In the genomic region with DNA sequence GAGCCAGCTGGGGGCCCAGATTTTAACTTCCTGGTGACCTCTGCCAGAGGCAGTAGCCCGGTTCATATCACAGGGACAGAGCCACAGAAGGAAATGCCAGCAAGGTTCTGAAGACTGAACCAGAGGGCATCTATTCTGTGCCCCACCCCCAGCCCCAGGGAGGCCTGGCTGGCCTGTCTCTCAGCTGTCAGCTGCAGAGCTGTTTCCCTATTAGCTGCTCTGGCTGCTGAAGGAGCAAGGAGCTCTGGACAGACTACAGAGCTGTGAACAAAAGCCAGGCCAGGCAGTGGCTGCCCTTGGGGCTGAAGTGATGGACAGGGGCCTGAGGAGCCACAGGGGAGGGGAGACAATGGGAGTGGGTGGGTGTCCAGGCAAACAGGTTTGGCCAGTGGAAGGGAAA, we compare ENCODE assay signal across 8 mouse cellular contexts. TPM values are rescaled to one million over a fixed set of nuclear protein-coding genes. Genes with fewer than 3 reads are reported as not detected.
DNase-seq lines count a peak whose midpoint lies in the region; ATAC-seq lines count a peak whose summit lies in the region.

No protein-coding gene starts in this region.

- no peak overlapping the region for H3K4me2 ChIP-seq in hindbrain, embryonic 11.5 days (replicated peaks; ENCODE audit: low read depth, low read length)
- H3K4me2 ChIP-seq in hindbrain, embryonic 16.5 days (ENCODE audit: low read length): no peak overlapping the region
- H3K4me2 ChIP-seq in limb, embryonic 12.5 days: peak overlapping the region; percentile 49; the same call in 1 of the 2 replicates

- 5% methylated on average over 1 of the region's 1 CpGs for WGBS in hindbrain, embryonic 11.5 days
- WGBS in hindbrain, embryonic 16.5 days: 0% methylated on average over 1 of the region's 1 CpGs
- WGBS in limb, embryonic 12.5 days: 6% methylated on average over 1 of the region's 1 CpGs

- H3K4me3 ChIP-seq in hindbrain, embryonic 11.5 days (ENCODE audit: low read depth, low read length): no peak overlapping the region
- H3K4me3 ChIP-seq in hindbrain, embryonic 16.5 days (ENCODE audit: low read length): no peak overlapping the region
- H3K4me3 ChIP-seq in limb, embryonic 12.5 days (replicated peaks): no peak overlapping the region

- peak overlapping the region; percentile 39; the same call in 1 of the 2 replicates for H3K27ac ChIP-seq in hindbrain, embryonic 11.5 days (ENCODE audit: low read depth, low read length)
- no peak overlapping the region for H3K27ac ChIP-seq in hindbrain, embryonic 16.5 days (ENCODE audit: low read depth, low read length)
- H3K27ac ChIP-seq in limb, embryonic 12.5 days: peak overlapping the region; percentile 97

- peaks cover 18% of the 10 kb centered on the region for H3K4me1 ChIP-seq in hindbrain, embryonic 11.5 days (replicated peaks; ENCODE audit: control insufficient read depth, insufficient read depth, low read length)
- peaks cover 27% of the 10 kb centered on the region for H3K4me1 ChIP-seq in hindbrain, embryonic 16.5 days (ENCODE audit: control insufficient read depth, insufficient read depth, low read depth, low read length)
- H3K4me1 ChIP-seq in limb, embryonic 12.5 days (replicated peaks): peaks cover 99% of the 10 kb centered on the region

- DNase-seq in hindbrain, embryonic 11.5 days (ENCODE audit: low spot score): no peak
- DNase-seq in MN1 (ENCODE audit: low spot score): peak; percentile 86
- peak; percentile 63 to 67 for DNase-seq in cerebellum, postnatal 14 days
- DNase-seq in yolk sac, embryonic 10.5 days (ENCODE audit: low spot score): no peak
- no peak for DNase-seq in ovary, postnatal 10 days (ENCODE audit: low spot score)
- DNase-seq in thymus, adult 18-20 months: no peak

- no peaks in the 10 kb centered on the region for H3K36me3 ChIP-seq in hindbrain, embryonic 11.5 days (ENCODE audit: control insufficient read depth, insufficient read depth, low read length)
- H3K36me3 ChIP-seq in hindbrain, embryonic 16.5 days (ENCODE audit: control insufficient read depth, insufficient read depth, low read length): no peaks in the 10 kb centered on the region
- no peaks in the 10 kb centered on the region for H3K36me3 ChIP-seq in limb, embryonic 12.5 days

- ATAC-seq in hindbrain, embryonic 11.5 days (ENCODE audit: low FRiP score): peak; percentile 36
- ATAC-seq in hindbrain, embryonic 16.5 days: no peak
- ATAC-seq in limb, embryonic 12.5 days (ENCODE audit: insufficient number of reproducible peaks, insufficient read depth, low FRiP score, low TSS enrichment, low read depth): no peak

- peaks cover 17% of the 10 kb centered on the region for H3K27me3 ChIP-seq in hindbrain, embryonic 11.5 days (ENCODE audit: control insufficient read depth, insufficient read depth, low read length)
- peaks cover 15% of the 10 kb centered on the region for H3K27me3 ChIP-seq in hindbrain, embryonic 16.5 days (replicated peaks; ENCODE audit: control insufficient read depth, insufficient read depth, low read length)
- no peaks in the 10 kb centered on the region for H3K27me3 ChIP-seq in limb, embryonic 12.5 days

- H3K9ac ChIP-seq in hindbrain, embryonic 11.5 days (ENCODE audit: low read depth, low read length): peak overlapping the region; percentile 11; the same call in 1 of the 2 replicates
- H3K9ac ChIP-seq in hindbrain, embryonic 16.5 days (ENCODE audit: low read depth, low read length): no peak overlapping the region
- no peak overlapping the region; the same call in 1 of the 2 replicates for H3K9ac ChIP-seq in limb, embryonic 12.5 days (replicated peaks)

- no peaks in the 10 kb centered on the region for H3K9me3 ChIP-seq in hindbrain, embryonic 11.5 days (ENCODE audit: control insufficient read depth, low read length)
- no peaks in the 10 kb centered on the region for H3K9me3 ChIP-seq in hindbrain, embryonic 16.5 days (ENCODE audit: control insufficient read depth, low read length)
- no peaks in the 10 kb centered on the region for H3K9me3 ChIP-seq in limb, embryonic 12.5 days

RNA-seq across cellular contexts. Expression of gene Unc5b, which starts 15.5 kb away (rescaled TPM):
- polyA plus RNA-seq in hindbrain, embryonic 11.5 days (2014; fragmentation: Nextera tagmentation; extraction: Ambion mirVana): 2.3 TPM in 2 replicates
- polyA plus RNA-seq in hindbrain, embryonic 16.5 days (2015; fragmentation: Nextera tagmentation; extraction: Ambion mirVana): 2.6 and 3.1 TPM in 2 replicates
- polyA plus RNA-seq in limb, embryonic 12.5 days (2016; fragmentation: Nextera tagmentation; extraction: Ambion mirVana): 12.7 and 13.5 TPM in 2 replicates

Comparison
In these comparisons a context has a peak if more than half of its experiments do, and no peak if none do; other contexts are left out.
1. DNase-seq: peak in MN1 (single experiment) and cerebellum, postnatal 14 days (2 of 2); none in hindbrain, embryonic 11.5 days (single experiment), yolk sac, embryonic 10.5 days (single experiment), ovary, postnatal 10 days (single experiment) and thymus, adult 18-20 months (0 of 2).